Mouse (Mus musculus): ENCODE measurements around the gene Vdr. TPM values are rescaled to one million over a fixed set of nuclear protein-coding genes. Genes with fewer than 3 reads are reported as not detected.

Vdr gene
- total RNA-seq, 2 experiments from 2014 or later, result 0.30 to 0.37 TPM

- DNase-seq, result no peak
Measured at GRCm38 (mm10) chr15:97844037-97845034, 66.1 kb downstream of the Vdr start, which contains the start of gene Hdac7. TSS of gene Hdac7 (minus strand) at chr15:97844502.

GRCm38 (mm10) chr15:97843247-97843651 is 67.2 kb downstream of the Vdr start:
- no peak for DNase-seq

- DNase-seq, result no peak
Measured at GRCm38 (mm10) chr15:97842058-97842457, 68.4 kb downstream of the Vdr start.

GRCm38 (mm10) chr15:97841383-97841782 is 69.0 kb downstream of the Vdr start:
- no peak for DNase-seq

GRCm38 (mm10) chr15:97840781-97841180 is 69.6 kb downstream of the Vdr start:
- DNase-seq, result no peak

- no peak for DNase-seq
Measured at GRCm38 (mm10) chr15:97839991-97840455, 70.4 kb downstream of the Vdr start.

GRCm38 (mm10) chr15:97839473-97839872 is 71.0 kb downstream of the Vdr start:
- no peak for DNase-seq

GRCm38 (mm10) chr15:97839012-97839411 is 71.4 kb downstream of the Vdr start:
- DNase-seq, result no peak

GRCm38 (mm10) chr15:97838395-97838794 is 72.0 kb downstream of the Vdr start:
- DNase-seq, result no peak

GRCm38 (mm10) chr15:97837491-97838061 is 72.9 kb downstream of the Vdr start:
- DNase-seq, result no peak

- no peak for DNase-seq
Measured at GRCm38 (mm10) chr15:97836894-97837247, 73.6 kb downstream of the Vdr start.

GRCm38 (mm10) chr15:97836153-97836893 is 74.1 kb downstream of the Vdr start:
- no peak for DNase-seq

GRCm38 (mm10) chr15:97832764-97833479 is 77.5 kb downstream of the Vdr start:
- no peak for DNase-seq

- no peak for DNase-seq
Measured at GRCm38 (mm10) chr15:97831987-97832640, 78.3 kb downstream of the Vdr start.

- DNase-seq, result peak in 1 of 2 experiments; percentile 56
Measured at GRCm38 (mm10) chr15:97831242-97831986, 79.0 kb downstream of the Vdr start.

- peak in 1 of 2 experiments; percentile 35 for DNase-seq
Measured at GRCm38 (mm10) chr15:97830788-97831241, 79.6 kb downstream of the Vdr start.

GRCm38 (mm10) chr15:97830253-97830787 is 80.1 kb downstream of the Vdr start:
- no peak for DNase-seq

GRCm38 (mm10) chr15:97829432-97829831 is 81.0 kb downstream of the Vdr start:
- DNase-seq, result no peak

GRCm38 (mm10) chr15:97828901-97829338 is 81.5 kb downstream of the Vdr start:
- no peak for DNase-seq

- DNase-seq, result no peak
Measured at GRCm38 (mm10) chr15:97828221-97828842, 82.1 kb downstream of the Vdr start.

Measured in layer of hippocampus, postnatal 36 days (tissue).